Mouse (Mus musculus): ENCODE measurements at regions not wholly inside any gene's neighbourhood (a gene's known extent, or its start where the extent isn't known, plus 50 kb on each side); places are given as distances from the start of the nearest gene placed in this dataset.

- no peak for DNase-seq (ENCODE audit: low read depth, low spot score)
These were observed 418.4 kb upstream of the Pou3f3 start for GRCm38 (mm10) chr1:42277130-42277529.

DNA sequence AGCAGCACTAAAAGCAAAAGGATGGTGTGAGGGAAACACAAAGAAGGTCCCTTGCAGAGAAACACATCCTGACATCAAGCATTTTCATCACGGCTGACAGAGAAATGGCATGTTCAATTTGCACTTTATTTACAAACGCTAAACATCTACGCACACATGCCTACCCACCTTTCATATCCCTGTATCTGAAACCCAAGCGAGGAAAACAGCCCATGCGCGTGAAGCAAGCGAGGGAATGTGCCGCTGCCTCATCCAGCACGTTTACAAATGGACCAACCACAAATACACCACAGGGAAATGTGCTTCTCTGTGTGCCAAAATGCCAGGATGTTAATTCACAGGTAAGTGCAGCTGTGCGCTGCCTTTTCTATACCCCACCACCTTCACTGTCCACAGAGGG, 399.7 kb upstream of the Pou3f3 start:
- DNase-seq (ENCODE audit: low read depth, low spot score): no peak

GRCm38 (mm10) chr1:42309251-42309650, 386.3 kb upstream of the Pou3f3 start:
- no peak for DNase-seq (ENCODE audit: low read depth, low spot score)

GRCm38 (mm10) chr1:42313494-42313893, 382.1 kb upstream of the Pou3f3 start:
- DNase-seq (ENCODE audit: low read depth, low spot score): no peak

DNA sequence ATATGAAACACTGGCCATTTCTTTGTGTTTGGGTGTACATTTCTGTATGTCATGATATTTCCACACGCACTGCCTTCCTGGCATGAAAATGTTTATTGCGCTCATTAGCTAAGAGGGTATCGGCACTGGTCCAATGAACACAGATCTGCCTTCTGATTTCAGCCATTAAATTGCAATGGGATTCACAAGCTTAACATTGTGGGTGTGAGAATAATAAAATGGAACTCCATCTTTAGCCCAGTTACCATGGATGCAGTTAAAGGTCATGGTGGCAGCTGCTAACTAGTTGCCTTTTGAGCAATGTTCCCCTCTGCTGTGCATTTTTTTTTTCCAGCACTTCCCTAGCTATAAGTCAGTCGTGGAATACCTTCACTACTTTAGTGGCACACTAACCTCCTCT, 343.7 kb upstream of the Pou3f3 start:
- no peak for DNase-seq (ENCODE audit: low read depth, low spot score)

DNA sequence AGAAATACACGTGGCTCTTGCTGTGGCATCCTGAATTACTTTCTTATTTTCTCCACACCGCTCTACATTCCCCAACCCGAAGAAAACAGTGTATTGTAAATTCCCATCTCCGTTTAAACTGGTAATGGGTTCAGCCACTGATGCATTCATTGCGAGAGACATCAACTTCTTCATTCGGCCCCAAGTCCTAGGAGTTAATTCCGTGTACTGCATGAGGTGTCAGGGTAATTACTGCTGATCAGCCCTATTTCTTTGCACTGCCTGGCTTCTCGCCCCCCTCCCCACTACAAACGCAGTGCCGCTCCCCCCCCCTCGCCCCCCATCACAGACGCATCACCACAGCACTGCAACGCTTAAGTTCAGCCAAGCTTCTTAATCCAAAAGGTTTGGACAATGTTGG, 343.2 kb upstream of the Pou3f3 start:
- DNase-seq (ENCODE audit: low read depth, low spot score): no peak

GRCm38 (mm10) chr1:42353096-42353495, 342.5 kb upstream of the Pou3f3 start:
- no peak for DNase-seq (ENCODE audit: low read depth, low spot score)

DNA sequence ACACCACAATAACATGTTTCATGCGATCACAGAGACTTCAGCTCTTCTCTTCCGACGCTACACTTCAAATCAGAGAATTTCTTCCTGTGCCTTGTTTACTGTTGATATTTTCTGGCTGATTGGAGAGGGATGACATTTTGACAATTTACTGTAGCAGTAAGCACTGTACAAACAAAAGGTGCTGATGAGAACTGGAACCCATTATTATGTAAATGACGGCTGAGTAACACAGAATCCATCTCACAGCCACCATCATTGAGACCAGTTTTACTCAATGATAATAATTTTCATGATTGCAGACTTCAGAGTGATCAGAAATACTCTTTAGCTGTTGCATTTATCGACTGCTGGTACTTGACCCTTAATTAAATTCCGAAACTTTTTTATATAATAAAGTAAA, 341.5 kb upstream of the Pou3f3 start:
- no peak for DNase-seq (ENCODE audit: low read depth, low spot score)

- DNase-seq (ENCODE audit: low read depth, low spot score): no peak
These were observed 333.1 kb upstream of the Pou3f3 start for GRCm38 (mm10) chr1:42362438-42362837.

GRCm38 (mm10) chr1:42365648-42366324, 329.8 kb upstream of the Pou3f3 start:
- DNase-seq (ENCODE audit: low read depth, low spot score): no peak

DNA sequence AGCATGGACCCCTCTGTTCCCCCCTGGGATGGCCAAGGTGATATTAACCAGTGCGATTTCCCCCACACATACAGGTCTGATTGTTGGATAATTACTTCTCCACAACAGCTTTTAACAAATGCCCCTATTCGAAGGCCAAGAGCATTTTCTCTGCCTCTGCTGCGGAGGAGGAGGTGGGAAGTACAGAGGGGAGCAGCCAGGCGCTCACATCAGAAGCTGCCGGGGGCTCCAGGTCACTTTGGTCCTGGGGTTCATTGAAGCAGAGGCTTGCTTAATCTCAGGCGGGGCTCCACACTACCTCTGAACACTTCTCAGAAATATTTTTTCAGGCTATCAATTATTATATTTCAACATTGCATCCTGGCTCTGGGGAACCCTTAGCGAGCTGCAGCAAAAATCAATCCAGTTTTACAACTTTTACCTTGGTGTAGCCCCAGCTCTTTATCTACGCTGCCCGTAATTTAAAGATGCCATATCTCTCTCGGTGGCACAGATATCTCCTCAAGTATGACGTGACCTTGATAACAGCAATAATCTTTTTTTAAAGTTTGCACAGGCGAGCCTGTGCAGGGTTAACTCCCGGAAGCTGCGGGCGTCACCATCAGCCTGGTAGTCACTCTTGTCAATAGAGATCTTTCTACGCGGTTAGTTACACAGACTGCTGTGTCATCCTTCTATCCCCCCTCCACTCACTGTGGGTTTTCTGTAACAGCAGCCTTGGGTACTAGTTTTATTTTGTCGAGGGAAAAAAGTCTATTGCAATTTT, 307.5 kb upstream of the Pou3f3 start:
- DNase-seq (ENCODE audit: low read depth, low spot score): no peak

- no peak for DNase-seq (ENCODE audit: low read depth, low spot score)
These were observed 306.8 kb upstream of the Pou3f3 start for GRCm38 (mm10) chr1:42388740-42389139.

- DNase-seq (ENCODE audit: low read depth, low spot score): no peak
These were observed 299.8 kb upstream of the Pou3f3 start for GRCm38 (mm10) chr1:42395651-42396260.

DNA sequence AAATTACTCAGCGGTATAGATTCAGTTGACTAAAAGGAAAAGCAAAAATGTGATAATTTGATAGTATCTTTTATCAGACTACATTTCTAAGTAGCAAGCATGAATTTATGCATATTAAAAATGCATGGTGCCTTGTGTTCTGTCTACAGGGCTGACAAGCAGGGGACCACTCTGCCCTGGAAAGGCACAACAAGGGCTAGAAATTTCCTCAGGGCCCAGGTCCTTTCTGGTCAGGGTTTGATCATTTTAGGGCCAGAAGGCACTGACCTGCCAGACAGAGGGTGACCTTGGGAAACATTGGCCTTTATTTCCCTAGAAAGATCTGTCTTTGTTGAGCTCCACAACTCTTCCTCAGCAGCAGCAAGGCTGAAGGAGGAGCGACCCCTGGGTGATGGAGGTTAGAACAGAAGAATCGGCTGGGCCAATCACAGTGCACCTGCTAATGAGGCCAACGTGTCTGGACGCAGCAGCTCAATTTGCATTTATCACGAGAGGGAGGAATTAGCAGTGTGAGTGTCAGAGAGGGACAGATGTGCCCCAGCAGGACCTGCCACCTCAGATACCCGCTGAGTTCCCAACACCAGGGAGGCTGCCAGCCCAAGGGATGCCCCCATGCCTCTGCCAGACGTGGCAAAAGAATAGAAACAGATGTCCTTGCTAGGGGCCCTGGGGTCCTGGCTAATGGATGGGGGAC, 297.0 kb upstream of the Pou3f3 start:
- DNase-seq (ENCODE audit: low read depth, low spot score): no peak

DNA sequence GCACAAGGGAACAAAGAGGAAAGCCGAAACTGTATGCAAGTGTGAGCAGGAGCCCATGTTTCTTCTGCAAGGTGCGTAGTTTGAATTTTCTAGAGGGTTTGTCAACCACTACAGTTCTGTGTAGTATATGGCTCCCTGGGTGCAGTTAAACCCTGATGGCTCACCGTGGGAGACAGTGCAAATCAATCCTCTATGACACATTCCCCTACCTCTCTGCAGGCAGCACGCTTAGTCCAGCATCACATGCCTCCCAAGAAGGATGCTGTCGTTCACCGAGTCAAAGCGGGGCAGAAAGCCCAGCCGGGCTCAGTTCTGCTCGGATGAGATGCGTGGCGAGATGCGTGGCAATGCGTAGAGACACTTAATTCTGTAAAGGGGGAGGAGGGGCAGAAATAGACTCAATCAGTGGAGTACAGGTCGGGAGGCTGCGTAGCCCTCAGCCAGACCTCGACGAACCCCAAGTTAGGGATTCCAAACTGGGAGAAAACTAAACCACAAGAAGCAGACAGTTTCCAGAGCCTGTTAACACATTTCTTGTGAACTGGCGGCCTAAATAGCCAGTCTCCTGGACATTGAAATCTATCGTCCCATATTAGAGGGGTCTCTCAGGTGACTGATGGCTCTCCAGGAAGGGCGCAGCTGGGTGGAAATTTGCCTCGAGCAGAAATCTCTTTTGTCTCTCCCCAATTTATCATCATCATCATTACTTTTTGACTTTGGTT, 279.6 kb upstream of the Pou3f3 start:
- DNase-seq (ENCODE audit: low read depth, low spot score): no peak

DNA sequence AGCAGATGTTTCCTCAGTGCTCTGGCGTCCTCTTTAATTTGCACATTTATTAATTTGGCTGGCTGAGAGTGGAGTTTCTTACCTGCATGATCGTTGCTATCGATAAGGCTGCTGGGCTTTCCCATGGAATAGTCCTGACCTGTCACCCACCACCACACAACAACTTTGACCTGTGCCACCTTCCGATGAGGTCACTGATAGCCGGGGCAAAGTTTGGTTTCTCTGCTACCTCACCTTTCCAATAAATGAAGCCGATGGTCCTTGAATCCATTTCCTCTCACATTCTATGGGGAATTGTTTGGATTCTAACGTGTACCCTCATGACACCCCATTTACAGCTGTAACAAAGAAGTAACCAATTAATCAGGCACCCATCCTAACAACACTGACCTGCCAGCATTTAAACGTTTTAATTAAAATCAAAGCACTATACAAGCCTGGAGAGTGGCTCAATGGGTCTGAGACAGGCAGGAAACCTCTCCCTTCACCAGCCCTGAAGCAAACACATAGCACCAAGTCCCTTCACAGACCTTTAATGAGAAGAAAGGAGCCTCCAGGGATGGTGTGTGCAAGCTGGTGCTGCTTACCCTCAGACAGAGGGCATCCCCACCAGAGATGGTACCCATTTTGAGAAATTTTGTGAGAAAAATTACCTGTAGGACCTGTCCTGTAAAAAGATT, 278.9 kb upstream of the Pou3f3 start:
- no peak for DNase-seq (ENCODE audit: low read depth, low spot score)

DNA sequence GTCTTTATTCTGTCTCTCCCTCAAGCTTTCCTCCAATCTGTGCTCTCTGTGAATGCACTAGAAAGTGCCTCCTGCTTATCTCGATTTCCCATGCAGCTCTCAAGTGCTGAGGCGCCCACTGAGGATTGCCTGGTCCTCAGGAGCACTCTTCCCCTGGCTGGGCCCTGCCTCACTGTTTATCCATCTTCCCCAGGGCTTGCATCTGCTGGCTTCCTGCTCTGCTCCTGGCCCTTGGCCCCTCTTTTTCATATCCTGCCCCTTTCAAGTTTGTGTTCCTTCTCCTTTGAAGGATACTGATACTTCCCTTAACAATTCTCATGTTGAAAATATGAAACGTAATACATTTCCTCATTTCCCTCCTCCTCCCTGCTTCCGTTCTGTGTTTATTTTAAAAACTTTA, 277.8 kb upstream of the Pou3f3 start:
- DNase-seq (ENCODE audit: low read depth, low spot score): no peak

DNA sequence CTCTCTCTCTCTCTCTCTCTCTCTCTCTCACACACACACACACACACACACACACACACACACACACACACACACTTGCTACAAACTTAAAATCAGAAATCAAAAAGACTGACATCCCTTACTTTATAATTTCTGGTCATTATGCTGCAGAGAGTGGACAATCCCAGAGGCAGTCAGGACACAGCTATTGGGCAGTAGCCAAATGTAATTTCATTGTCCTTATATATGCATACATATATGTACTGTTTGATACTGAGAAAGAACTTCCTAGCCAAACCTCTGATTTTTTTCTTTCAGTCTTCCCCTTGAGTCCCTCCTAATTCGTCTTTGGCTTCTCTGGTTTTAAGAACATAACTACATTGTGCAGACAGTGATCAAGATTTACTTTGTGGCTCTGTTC, 277.3 kb upstream of the Pou3f3 start:
- no peak for DNase-seq (ENCODE audit: low read depth, low spot score)

DNA sequence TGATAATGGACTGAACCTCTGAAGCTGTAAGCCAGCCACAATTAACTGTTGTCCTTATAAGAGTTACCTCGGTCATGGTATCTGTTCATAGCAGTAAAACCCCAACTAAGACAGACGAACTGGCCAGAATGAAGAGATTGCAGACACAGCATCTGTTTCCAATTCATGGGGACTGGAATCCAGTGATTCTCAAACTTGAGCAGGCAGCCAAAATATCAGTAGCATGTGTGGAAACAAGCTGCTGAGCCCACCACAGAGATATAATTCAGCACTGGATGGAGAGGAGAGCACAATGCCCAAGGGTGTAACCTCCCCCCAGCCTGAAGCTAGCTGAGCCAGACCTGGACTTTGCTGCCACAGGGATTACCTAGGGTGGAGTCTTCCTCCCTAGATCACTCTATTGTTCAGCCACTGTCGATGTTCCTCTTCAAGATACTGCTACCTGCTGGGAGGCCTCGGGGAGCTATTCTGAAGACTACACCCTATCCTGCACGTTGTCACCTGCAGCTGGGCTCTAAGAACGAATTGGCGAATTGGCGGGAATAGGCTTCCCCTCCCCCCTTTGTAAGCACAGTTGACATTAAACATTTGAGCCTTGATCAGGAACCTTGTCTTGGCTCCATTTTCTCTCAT, 259.1 kb upstream of the Pou3f3 start:
- no peak for DNase-seq (ENCODE audit: low read depth, low spot score)

DNA sequence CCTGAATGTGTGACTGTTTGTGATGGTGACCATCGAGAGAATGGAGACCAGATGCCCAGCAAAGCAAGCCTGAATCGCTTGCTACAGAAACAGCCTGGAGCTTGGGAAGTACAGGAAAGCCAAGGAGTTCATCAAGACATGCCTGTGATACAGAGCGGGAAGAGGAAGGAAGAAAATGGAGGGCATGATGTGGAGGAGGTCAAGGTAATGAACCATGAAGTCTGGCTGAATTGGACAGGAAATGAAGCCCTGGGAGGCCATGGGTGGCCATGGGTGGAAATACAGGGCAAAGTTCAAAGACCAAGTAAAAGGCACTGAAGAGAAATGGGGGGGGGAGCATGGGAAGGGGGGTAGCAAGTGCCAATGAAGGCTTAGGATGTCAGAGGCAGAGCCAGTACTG, 227.2 kb upstream of the Pou3f3 start:
- DNase-seq (ENCODE audit: low read depth, low spot score): no peak
